Mouse (Mus musculus) right cerebral cortex, postnatal 10 days (tissue): Measurements from ENCODE around the gene St13.

Experiments used
- DNase-seq, 2 experiments: peaks; one replicate each; pipeline ENCODE4 v3.0.0; 2021; ENCODE audit warnings: low spot score in 2 of 2

Gene St13

DNA sequence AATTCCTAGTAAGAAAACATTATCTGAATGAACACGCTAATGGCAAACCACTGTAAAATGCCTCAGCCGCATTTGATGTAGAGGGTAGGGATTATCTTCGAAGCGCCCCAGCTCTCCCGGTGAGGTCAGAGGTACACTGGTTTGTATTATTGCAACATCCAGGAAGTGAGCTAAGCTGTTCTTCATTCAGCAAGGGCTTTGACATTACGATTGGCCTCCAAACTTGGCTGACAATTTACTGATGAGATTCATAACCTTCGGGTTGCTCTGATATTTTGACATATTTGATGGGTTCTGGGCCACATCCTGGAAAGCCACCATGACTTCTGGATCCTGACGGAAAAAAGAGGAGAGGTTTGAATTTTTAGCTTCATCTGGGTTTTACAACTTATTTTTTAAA lies 34.6 kb downstream of the St13 start:
- no peak for DNase-seq

- no peak for DNase-seq
Observed at GRCm38 (mm10) chr15:81364271-81364670, 35.6 kb downstream of the St13 start.

DNA sequence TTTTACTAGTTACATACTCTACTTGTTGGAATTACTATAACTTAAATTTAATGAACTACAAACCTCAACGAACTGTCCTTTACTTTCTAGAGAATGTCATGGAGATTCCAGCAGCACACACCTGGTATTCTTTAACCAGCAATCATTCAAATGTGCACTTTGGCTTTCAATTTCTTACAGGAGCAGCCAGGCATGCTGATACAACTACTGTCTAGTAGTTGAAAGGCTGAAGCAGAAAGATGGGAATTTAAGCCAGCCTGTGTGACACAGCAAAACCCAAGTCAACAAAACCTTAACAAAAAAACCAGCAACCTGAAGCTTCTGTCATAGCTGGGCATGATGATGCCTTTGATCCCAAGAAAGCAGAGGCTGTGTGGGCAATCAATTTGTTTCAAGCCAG lies 37.4 kb downstream of the St13 start:
- DNase-seq: no peak

DNA sequence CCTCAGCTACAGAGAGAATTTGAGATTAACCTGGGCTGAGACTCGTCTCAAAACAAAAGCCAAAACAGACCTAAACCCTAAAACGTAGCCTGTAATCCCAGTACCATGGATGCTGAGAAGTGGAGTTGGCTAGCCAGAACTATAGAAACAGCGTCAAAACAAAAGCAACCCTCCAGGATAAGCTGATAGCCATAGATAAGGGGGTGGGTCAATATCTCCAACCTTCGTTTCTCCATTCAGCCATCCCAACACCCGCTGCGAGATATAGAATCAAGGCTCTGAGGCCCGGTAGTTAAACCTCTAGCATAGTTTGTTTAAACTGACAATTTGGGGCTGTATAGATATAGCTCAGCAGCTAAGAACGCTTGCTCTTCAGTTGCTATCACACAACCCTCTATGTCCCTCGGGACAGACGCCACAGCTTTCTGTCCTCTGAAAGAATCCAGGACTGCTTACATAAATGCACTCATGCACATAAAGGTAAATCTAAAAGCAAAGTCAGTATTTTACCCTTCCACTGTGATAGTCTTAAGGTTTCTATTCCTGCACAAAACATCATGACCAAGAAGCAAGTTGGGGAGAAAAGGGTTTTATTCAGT lies 38.4 kb downstream of the St13 start:
- no peak for DNase-seq

GRCm38 (mm10) chr15:81361022-81361404 lies 38.9 kb downstream of the St13 start:
- DNase-seq: no peak

DNA sequence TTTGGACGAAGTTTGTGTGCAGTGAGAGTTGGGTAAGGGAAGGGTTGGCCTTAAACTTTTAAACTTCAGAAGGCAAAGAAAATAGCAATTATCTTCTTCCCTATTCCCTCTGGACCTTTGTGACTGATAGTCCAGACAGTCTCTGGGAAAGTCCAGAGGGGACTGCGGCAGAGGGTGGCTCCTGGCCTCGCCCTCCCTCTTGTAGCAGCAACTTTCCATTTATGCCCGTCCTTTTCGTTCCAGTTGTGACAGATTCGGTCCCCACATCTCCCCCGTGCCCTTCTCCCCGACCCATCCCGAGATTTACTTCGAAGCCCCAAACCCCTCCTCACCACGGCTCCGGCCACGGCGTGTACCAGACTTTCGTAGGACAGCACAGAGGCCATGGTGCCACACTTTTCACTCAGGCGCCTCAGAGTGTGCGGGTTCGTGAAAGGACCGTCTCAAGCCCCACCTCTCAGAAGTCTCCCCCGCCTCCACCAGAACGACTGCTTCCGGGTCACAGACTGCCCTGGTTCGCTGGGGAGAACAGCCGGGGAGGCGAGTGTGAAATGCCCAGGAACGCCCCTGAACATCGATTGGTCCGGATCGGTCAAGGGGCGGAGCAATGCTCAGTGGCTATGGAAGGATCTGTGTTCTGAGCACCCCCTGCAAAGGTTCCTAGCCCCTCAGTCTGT lies 39.4 kb downstream of the St13 start, which contains the start of gene Slc25a17:
Gene Slc25a17 (minus strand): TSS at position 468 of the 677 bp plus-strand sequence.
- DNase-seq: peak; percentile 97

- DNase-seq: no peak
Observed at GRCm38 (mm10) chr15:81359421-81359820, 40.5 kb downstream of the St13 start.

DNA sequence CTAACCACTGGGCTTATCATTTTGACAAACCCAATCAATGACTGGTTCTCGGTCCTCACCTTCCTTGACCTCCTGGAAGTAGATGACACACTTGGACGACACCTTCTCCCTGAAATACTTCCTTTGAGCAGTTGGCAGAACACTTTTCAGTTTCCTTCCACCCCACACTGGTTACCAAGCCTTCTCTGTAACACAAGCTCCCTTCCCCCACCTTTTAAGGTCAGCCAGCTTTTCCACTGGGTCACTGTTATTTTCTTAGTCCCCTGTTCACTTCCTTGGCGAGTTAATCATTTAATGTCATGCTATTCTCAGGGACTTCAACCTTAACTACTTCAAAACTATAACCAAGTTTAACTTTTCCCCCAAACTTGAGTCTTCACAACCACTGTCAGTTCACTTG lies 40.9 kb downstream of the St13 start:
- DNase-seq: no peak

GRCm38 (mm10) chr15:81356946-81357345 lies 42.9 kb downstream of the St13 start:
- DNase-seq: no peak

DNA sequence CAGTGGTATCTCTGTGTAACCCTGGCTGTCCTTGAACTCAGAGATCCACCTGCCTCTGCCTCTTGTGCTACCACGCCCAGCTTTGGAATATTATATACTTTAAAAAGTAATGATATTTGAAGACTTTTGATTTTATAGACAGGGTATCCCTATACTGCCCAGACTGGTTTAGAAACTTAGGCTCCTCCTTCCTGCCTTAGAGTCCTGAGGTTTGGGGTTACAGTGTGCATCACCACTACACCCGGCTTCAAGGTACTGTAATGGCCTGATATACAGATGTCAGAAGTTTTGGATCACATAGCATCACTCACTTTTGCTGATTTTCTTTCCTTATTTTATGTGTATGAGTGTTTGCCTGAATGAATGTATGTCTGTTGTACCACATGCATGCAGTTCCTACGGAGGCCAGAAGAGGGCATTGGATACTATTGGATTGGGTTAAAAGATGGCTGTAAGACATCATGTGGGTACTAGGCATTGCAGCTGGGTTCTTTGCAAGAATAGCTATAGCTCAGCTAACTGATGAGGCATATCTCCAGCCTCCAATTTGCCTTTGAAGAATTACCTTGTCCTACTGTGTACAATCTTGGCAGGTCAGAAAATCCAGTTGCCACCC lies 44.6 kb downstream of the St13 start:
- peak in 1 of 2 experiments; percentile 38 for DNase-seq

DNA sequence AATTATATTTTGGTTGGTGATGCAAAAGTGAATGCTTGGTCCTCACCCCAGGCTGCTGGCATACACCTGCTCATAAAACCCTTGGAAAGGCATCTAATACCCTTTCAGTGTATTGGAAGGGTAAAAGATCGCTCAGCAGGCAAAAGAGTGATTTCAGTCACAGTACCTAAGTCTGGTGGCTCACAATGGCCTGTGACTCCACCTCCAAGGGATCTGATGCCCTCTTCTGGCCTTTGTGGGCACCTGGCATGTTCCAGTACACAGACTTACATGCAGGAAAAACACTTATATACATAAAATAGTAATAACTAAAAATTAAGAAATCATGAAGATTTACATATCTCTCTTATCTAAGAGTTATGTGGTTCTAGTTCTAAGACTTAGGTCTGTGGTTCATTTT lies 47.2 kb downstream of the St13 start:
- DNase-seq: no peak

DNA sequence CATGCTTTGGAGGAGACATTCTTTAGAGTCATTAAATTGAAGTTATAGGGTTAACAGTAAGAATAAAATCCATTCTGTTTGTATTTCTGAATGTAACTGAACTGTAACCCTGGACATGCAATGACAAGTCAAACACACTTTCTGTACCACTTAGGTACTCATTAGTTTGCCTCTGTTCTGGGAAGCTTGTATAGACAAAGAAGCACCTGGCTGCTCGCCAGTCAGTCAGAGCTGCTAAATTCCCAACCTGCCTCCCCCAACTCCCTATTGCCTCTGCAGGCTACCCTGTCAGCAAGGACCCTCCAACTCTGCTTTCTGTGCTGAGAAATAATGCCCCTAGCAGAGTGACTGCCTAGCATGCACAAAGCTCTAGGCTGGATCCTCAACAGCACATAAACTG lies 49.5 kb downstream of the St13 start:
- DNase-seq: no peak

- DNase-seq: no peak
Observed at GRCm38 (mm10) chr15:81348366-81348765, 51.5 kb downstream of the St13 start.

- peak in 1 of 2 experiments; percentile 67 for DNase-seq
Observed at GRCm38 (mm10) chr15:81347466-81347865, 52.4 kb downstream of the St13 start.

- DNase-seq: peak; percentile 31 to 49
Observed at GRCm38 (mm10) chr15:81341426-81341825, 58.5 kb downstream of the St13 start.

GRCm38 (mm10) chr15:81339158-81339557 lies 60.7 kb downstream of the St13 start:
- no peak for DNase-seq

GRCm38 (mm10) chr15:81336466-81336865 lies 63.4 kb downstream of the St13 start:
- DNase-seq: peak; percentile 36 to 59

GRCm38 (mm10) chr15:81332517-81332916 lies 67.4 kb downstream of the St13 start:
- no peak for DNase-seq

DNA sequence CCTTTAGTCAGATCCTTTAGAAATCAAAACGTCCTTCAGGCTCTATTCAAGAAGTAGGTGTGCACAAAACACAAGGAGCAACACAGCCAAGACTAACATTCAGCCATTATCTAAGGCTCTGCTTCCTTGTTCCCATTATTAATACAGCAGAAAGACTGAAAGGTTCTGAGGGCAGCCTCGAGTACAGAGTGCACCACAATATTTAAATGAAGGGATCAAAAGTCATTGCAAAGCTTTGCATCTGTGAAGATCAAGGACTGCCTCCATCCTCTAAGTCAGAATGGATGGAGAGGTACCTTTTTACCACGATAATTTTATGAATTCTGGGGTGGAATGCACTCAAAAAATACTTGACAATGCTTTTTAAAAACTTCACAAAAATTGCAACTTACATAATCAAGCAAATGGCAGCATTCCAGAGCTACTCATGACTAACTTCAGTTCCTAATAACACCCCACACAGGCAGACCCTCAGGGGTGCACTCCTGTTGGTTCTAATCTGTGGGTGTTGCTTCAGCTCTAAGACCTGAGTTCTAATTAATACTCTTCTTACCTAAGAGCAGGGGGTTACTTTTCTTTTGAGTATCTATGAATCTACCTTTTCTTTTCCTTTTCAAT lies 69.0 kb downstream of the St13 start:
- DNase-seq: no peak

DNA sequence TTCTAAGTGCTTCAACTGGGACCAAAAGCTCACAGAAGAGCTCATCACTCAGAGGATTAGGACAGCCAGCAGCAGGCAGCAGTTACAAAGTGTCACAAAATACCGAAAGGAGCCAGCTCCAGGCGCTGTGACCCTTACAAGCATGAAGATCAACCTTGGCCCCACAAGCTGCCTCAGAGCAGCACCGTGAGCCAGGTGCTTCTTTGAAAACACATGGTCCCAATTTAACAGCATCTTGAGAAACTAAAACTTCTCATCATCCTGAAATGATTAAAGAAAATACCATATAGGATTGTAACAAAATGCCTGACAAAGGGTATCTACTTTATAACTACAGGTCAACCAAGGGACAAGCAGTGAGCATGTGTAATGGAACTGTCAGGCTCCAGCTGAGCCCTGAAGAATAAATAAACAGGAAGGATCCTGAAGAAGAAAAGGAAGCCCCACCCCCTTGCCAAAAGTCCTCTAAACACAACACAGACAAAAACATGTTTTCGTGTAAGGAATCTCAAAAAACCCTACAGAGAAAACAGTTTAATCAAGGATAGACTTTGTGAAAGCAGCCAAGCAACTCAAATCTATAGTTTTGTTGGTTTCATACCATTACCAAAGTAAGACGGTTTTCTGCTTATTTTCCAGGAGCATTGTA lies 70.0 kb downstream of the St13 start:
- DNase-seq: no peak

- DNase-seq: no peak
Observed at GRCm38 (mm10) chr15:81327501-81327900, 72.4 kb downstream of the St13 start.

- DNase-seq: no peak
Observed at GRCm38 (mm10) chr15:81324979-81325378, 74.9 kb downstream of the St13 start.
